Mouse (Mus musculus) lung, adult 18-20 months (tissue): ENCODE data around the gene Cdc6.
A peak's percentile ranks its signal among the peaks of the same experiment; 100 is the strongest.

ENCODE experiments used
- DNase-seq, 2 experiments: peaks; one replicate each; pipeline ENCODE4 v3.0.0; 2022; ENCODE audit warnings: mixed read lengths in 2 of 2

Cdc6 gene

GRCm38 (mm10) chr11:98945605-98945977 lies 38.0 kb downstream of the Cdc6 start:
- DNase-seq: peak; percentile 71 to 75

- DNase-seq: no peak
These were observed 40.5 kb downstream of the Cdc6 start for GRCm38 (mm10) chr11:98947969-98948569.

GRCm38 (mm10) chr11:98949242-98949957 lies 41.8 kb downstream of the Cdc6 start:
- DNase-seq: peak in 1 of 2 experiments; percentile 62

GRCm38 (mm10) chr11:98949958-98950460 lies 42.4 kb downstream of the Cdc6 start:
- DNase-seq: no peak

- DNase-seq: no peak
These were observed 42.9 kb downstream of the Cdc6 start for GRCm38 (mm10) chr11:98950484-98950883.

- DNase-seq: peak; percentile 83 to 88
These were observed 43.7 kb downstream of the Cdc6 start for GRCm38 (mm10) chr11:98951026-98951906.

- no peak for DNase-seq
These were observed 44.5 kb downstream of the Cdc6 start for GRCm38 (mm10) chr11:98952111-98952510.

- peak in 1 of 2 experiments; percentile 71 for DNase-seq
These were observed 45.1 kb downstream of the Cdc6 start for GRCm38 (mm10) chr11:98952736-98953135.

- no peak for DNase-seq
These were observed 45.8 kb downstream of the Cdc6 start for GRCm38 (mm10) chr11:98953361-98953760.

GRCm38 (mm10) chr11:98953835-98954320 lies 46.3 kb downstream of the Cdc6 start:
- no peak for DNase-seq

- peak; percentile 84 to 91 for DNase-seq
These were observed 46.8 kb downstream of the Cdc6 start for GRCm38 (mm10) chr11:98954373-98954772.

GRCm38 (mm10) chr11:98954801-98955706 lies 47.5 kb downstream of the Cdc6 start:
- DNase-seq: peak in 1 of 2 experiments; percentile 71

GRCm38 (mm10) chr11:98955707-98956235 lies 48.2 kb downstream of the Cdc6 start:
- no peak for DNase-seq

- DNase-seq: no peak
These were observed 48.7 kb downstream of the Cdc6 start for GRCm38 (mm10) chr11:98956340-98956739.

- DNase-seq: peak; percentile 93 to 95
These were observed 52.1 kb downstream of the Cdc6 start for GRCm38 (mm10) chr11:98959437-98960312.

- peak; percentile 83 to 87 for DNase-seq
These were observed 52.8 kb downstream of the Cdc6 start for GRCm38 (mm10) chr11:98960313-98960906.

GRCm38 (mm10) chr11:98961051-98961592 lies 53.5 kb downstream of the Cdc6 start:
- peak in 1 of 2 experiments; percentile 57 for DNase-seq

GRCm38 (mm10) chr11:98961766-98962165 lies 54.2 kb downstream of the Cdc6 start:
- peak in 1 of 2 experiments; percentile 37 for DNase-seq

GRCm38 (mm10) chr11:98962421-98963095 lies 55.0 kb downstream of the Cdc6 start:
- DNase-seq: peak in 1 of 2 experiments; percentile 31
